Mouse (Mus musculus): ENCODE results near the gene Stt3a. TPM values are rescaled to one million over a fixed set of nuclear protein-coding genes. Genes with fewer than 3 reads are reported as not detected.

Stt3a gene
- polyA plus RNA-seq, 1 experiment = 287 TPM

- Histone ChIP-seq H3ac (ENCODE audit: control insufficient read depth, insufficient read length, low read depth) (no peak overlapping the region), H3K27me3 (ENCODE audit: control insufficient read depth, insufficient read depth, insufficient read length) (no peaks in the 10 kb centered on the region), H3K79me3 (ENCODE audit: low read depth) (no peaks in the 10 kb centered on the region), H3K36me3 (ENCODE audit: control insufficient read depth, insufficient read depth) (no peaks in the 10 kb centered on the region), H3K4me3 (ENCODE audit: insufficient read depth, poor library complexity, severe bottlenecking) (no peak overlapping the region), H3K79me2 (ENCODE audit: control insufficient read depth, insufficient read depth) (no peaks in the 10 kb centered on the region)
- no peak for TF ChIP-seq CEBPB (IDR thresholded peaks at IDR 0.05; ENCODE audit: low read depth)
- TF ChIP-seq MAX (IDR thresholded peaks at IDR 0.05) = no peak
These were observed 35.9 kb upstream of the Stt3a start for GRCm38 (mm10) chr9:36803386-36803785.

DNA sequence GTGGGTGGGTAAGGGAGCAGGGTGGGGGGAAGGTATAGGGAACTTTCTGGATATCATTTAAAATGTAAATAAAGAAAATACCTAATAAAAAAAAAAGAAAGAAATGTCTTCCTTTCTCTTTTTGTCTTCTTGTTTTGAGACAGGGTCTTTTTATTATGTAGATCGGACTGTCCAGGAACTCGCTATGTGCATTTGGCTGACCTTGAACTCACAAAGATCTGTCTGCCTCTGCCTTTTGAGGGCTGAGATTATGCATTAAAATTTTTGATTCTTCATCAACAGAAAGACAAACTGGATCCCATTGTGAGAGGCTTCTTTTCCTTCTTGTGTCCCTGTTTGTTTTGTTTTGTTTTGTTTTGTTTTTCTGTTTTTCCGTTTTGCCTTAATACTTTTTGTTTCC is 35.5 kb upstream of the Stt3a start:
- Histone ChIP-seq H3K27me3 (ENCODE audit: control insufficient read depth, insufficient read depth, insufficient read length) (no peaks in the 10 kb centered on the region), H3K36me3 (ENCODE audit: control insufficient read depth, insufficient read depth) (no peaks in the 10 kb centered on the region), H3K4me3 (ENCODE audit: insufficient read depth, poor library complexity, severe bottlenecking) (no peak overlapping the region), H3ac (ENCODE audit: control insufficient read depth, insufficient read length, low read depth) (no peak overlapping the region), H3K79me2 (ENCODE audit: control insufficient read depth, insufficient read depth) (no peaks in the 10 kb centered on the region), H3K79me3 (ENCODE audit: low read depth) (no peaks in the 10 kb centered on the region)
- TF ChIP-seq MAX (IDR thresholded peaks at IDR 0.05) (no peak), CTCF (IDR thresholded peaks at IDR 0.05; ENCODE audit: control insufficient read depth, insufficient read depth, insufficient read length) (no peak), USF1 (IDR thresholded peaks at IDR 0.05; ENCODE audit: low read depth) (no peak), FOSL1 (IDR thresholded peaks at IDR 0.05; ENCODE audit: insufficient read depth, low read length, poor library complexity, severe bottlenecking) (no peak), MYOG (IDR thresholded peaks at IDR 0.05; ENCODE audit: control insufficient read depth, extremely low read depth, insufficient read length) (no peak), CEBPB (IDR thresholded peaks at IDR 0.05; ENCODE audit: low read depth) (no peak), MYOD1 (IDR thresholded peaks at IDR 0.05; ENCODE audit: control insufficient read depth, insufficient read length, low read depth) (no peak)

DNA sequence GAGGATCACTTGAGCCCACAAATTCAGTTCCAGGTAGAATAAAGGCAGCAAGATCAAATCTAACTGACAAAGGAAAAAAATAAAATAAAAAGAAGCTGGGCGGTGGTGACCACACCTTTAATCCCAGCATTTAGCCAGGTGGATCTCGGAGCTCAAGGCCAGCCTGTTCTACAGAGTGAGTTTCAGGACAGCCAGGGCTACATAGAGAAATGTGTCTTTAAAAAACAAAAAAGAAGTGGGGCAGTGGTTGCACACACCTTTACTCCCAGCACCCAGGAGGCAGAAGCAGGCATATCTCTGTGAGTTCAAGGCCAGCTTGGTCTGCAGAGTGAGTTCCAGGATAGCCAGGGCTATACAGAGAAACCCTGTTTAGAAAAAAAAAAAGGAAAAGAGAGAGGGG is 34.5 kb upstream of the Stt3a start:
- Histone ChIP-seq H3K79me2 (ENCODE audit: control insufficient read depth, insufficient read depth) (peaks cover 1% of the 10 kb centered on the region), H3K36me3 (ENCODE audit: control insufficient read depth, insufficient read depth) (no peaks in the 10 kb centered on the region), H3K79me3 (ENCODE audit: low read depth) (no peaks in the 10 kb centered on the region), H3K4me3 (ENCODE audit: insufficient read depth, poor library complexity, severe bottlenecking) (no peak overlapping the region), H3ac (ENCODE audit: control insufficient read depth, insufficient read length, low read depth) (no peak overlapping the region), H3K27me3 (ENCODE audit: control insufficient read depth, insufficient read depth, insufficient read length) (no peaks in the 10 kb centered on the region)
- TF ChIP-seq MAX (IDR thresholded peaks at IDR 0.05) = no peak
- no peak for TF ChIP-seq CEBPB (IDR thresholded peaks at IDR 0.05; ENCODE audit: low read depth)

GRCm38 (mm10) chr9:36796781-36797555 is 29.5 kb upstream of the Stt3a start, which contains the start of gene Ei24:
Gene Ei24 (minus strand): TSS chr9:36797393.
- Histone ChIP-seq H3ac (ENCODE audit: control insufficient read depth, insufficient read length, low read depth) (peak within 1 kb of the TSS; percentile 91), H3K79me2 (ENCODE audit: control insufficient read depth, insufficient read depth) (peaks cover 40% of the 10 kb centered on the region), H3K27me3 (ENCODE audit: control insufficient read depth, insufficient read depth, insufficient read length) (no peaks in the 10 kb centered on the region), H3K4me3 (ENCODE audit: insufficient read depth, poor library complexity, severe bottlenecking) (peak within 1 kb of the TSS; percentile 68), H3K79me3 (ENCODE audit: low read depth) (peaks cover 20% of the 10 kb centered on the region), H3K36me3 (ENCODE audit: control insufficient read depth, insufficient read depth) (peaks cover 3% of the 10 kb centered on the region)
- TF ChIP-seq MYOG (IDR thresholded peaks at IDR 0.05; ENCODE audit: control insufficient read depth, extremely low read depth, insufficient read length) (no peak), MYOD1 (IDR thresholded peaks at IDR 0.05; ENCODE audit: control insufficient read depth, insufficient read length, low read depth) (no peak), USF1 (IDR thresholded peaks at IDR 0.05; ENCODE audit: low read depth) (no peak), CEBPB (IDR thresholded peaks at IDR 0.05; ENCODE audit: low read depth) (no peak)

- Histone ChIP-seq H3K36me3 (ENCODE audit: control insufficient read depth, insufficient read depth) (peaks cover 3% of the 10 kb centered on the region), H3K27me3 (ENCODE audit: control insufficient read depth, insufficient read depth, insufficient read length) (no peaks in the 10 kb centered on the region), H3ac (ENCODE audit: control insufficient read depth, insufficient read length, low read depth) (no peak overlapping the region), H3K79me3 (ENCODE audit: low read depth) (peaks cover 20% of the 10 kb centered on the region), H3K4me3 (ENCODE audit: insufficient read depth, poor library complexity, severe bottlenecking) (peak overlapping the region; percentile 68), H3K79me2 (ENCODE audit: control insufficient read depth, insufficient read depth) (peaks cover 40% of the 10 kb centered on the region)
- TF ChIP-seq MYOG (IDR thresholded peaks at IDR 0.05; ENCODE audit: control insufficient read depth, extremely low read depth, insufficient read length) = no peak
- TF ChIP-seq CTCF (IDR thresholded peaks at IDR 0.05; ENCODE audit: control insufficient read depth, insufficient read depth, insufficient read length) = no peak
- no peak for TF ChIP-seq FOSL1 (IDR thresholded peaks at IDR 0.05; ENCODE audit: insufficient read depth, low read length, poor library complexity, severe bottlenecking)
- TF ChIP-seq USF1 (IDR thresholded peaks at IDR 0.05; ENCODE audit: low read depth) = no peak
- no peak for TF ChIP-seq CEBPB (IDR thresholded peaks at IDR 0.05; ENCODE audit: low read depth)
- no peak for TF ChIP-seq MAX (IDR thresholded peaks at IDR 0.05)
- TF ChIP-seq MYOD1 (IDR thresholded peaks at IDR 0.05; ENCODE audit: control insufficient read depth, insufficient read length, low read depth) = no peak
These were observed 28.7 kb upstream of the Stt3a start for GRCm38 (mm10) chr9:36796224-36796623.

GRCm38 (mm10) chr9:36795556-36795955 is 28.1 kb upstream of the Stt3a start:
- Histone ChIP-seq H3ac (ENCODE audit: control insufficient read depth, insufficient read length, low read depth) (no peak overlapping the region), H3K27me3 (ENCODE audit: control insufficient read depth, insufficient read depth, insufficient read length) (no peaks in the 10 kb centered on the region), H3K36me3 (ENCODE audit: control insufficient read depth, insufficient read depth) (peaks cover 6% of the 10 kb centered on the region), H3K79me3 (ENCODE audit: low read depth) (peaks cover 20% of the 10 kb centered on the region), H3K4me3 (ENCODE audit: insufficient read depth, poor library complexity, severe bottlenecking) (no peak overlapping the region), H3K79me2 (ENCODE audit: control insufficient read depth, insufficient read depth) (peaks cover 40% of the 10 kb centered on the region)
- no peak for TF ChIP-seq MYOG (IDR thresholded peaks at IDR 0.05; ENCODE audit: control insufficient read depth, extremely low read depth, insufficient read length)
- no peak for TF ChIP-seq CTCF (IDR thresholded peaks at IDR 0.05; ENCODE audit: control insufficient read depth, insufficient read depth, insufficient read length)
- TF ChIP-seq CEBPB (IDR thresholded peaks at IDR 0.05; ENCODE audit: low read depth) = no peak
- no peak for TF ChIP-seq FOSL1 (IDR thresholded peaks at IDR 0.05; ENCODE audit: insufficient read depth, low read length, poor library complexity, severe bottlenecking)
- no peak for TF ChIP-seq USF1 (IDR thresholded peaks at IDR 0.05; ENCODE audit: low read depth)

All from C2C12 (cell line).